In the genomic region with DNA sequence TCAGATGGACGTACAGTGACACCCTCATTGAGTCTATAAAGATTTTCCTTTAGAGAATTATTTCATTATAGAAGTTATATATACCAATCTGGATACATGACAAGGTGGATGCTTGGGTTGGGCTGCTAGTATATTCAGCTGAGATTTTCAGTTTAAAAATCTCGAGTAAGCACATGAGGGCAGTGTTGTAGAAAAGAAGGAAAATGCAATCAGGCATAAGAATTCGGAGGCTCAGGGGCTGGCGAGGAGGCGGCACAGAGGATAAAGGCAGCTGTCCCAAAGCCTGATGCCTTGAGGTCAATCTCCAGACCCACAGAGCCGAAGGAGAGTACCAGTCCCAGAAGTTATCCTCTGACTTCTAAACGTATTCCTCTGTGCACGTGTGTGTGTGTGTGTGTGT, we compare ENCODE assay signal across 18 mouse cellular contexts. TPM values are rescaled to one million over a fixed set of nuclear protein-coding genes. Genes with fewer than 3 reads are reported as not detected.
DNase-seq lines count a peak whose midpoint lies in the region; ATAC-seq and TF ChIP-seq lines count a peak whose summit lies in the region.
"Had no signal": no experiment of that assay in that cellular context is flagged by ENCODE, and none has a peak within 500 bp of the region (broad histone marks: within the 10 kb centered on the region; RNA-seq: fewer than 3 reads in every experiment).

No protein-coding gene starts in this region.

- no peaks in the 10 kb centered on the region for H3K36me3 ChIP-seq in hindbrain, postnatal 0 days (ENCODE audit: insufficient read depth, low read length)
- H3K36me3 ChIP-seq in hindbrain, embryonic 11.5 days (ENCODE audit: control insufficient read depth, insufficient read depth, low read length) = no peaks in the 10 kb centered on the region
- no peaks in the 10 kb centered on the region for H3K36me3 ChIP-seq in midbrain, embryonic 14.5 days (ENCODE audit: control insufficient read depth, insufficient read depth, low read length)
- no peaks in the 10 kb centered on the region for H3K36me3 ChIP-seq in midbrain, embryonic 13.5 days
- H3K36me3 ChIP-seq in liver, postnatal 0 days (replicated peaks; ENCODE audit: insufficient read depth, low read length) = no peaks in the 10 kb centered on the region
- H3K36me3 ChIP-seq: heart, embryonic 15.5 days; hindbrain, embryonic 15.5 days; intestine, embryonic 15.5 days; liver, embryonic 13.5 days; neural tube, embryonic 13.5 days had no signal

- no peak for ATAC-seq in hindbrain, postnatal 0 days
- ATAC-seq in hindbrain, embryonic 11.5 days (ENCODE audit: low FRiP score) = no peak
- no peak for ATAC-seq in midbrain, embryonic 14.5 days (ENCODE audit: low FRiP score, low TSS enrichment)
- no peak for ATAC-seq in midbrain, embryonic 13.5 days
- no peak for ATAC-seq in liver, postnatal 0 days
- ATAC-seq: intestine, embryonic 15.5 days had no signal

- H3K9me3 ChIP-seq in hindbrain, postnatal 0 days (ENCODE audit: low read length) = no peaks in the 10 kb centered on the region
- no peaks in the 10 kb centered on the region for H3K9me3 ChIP-seq in hindbrain, embryonic 11.5 days (ENCODE audit: control insufficient read depth, low read length)
- no peaks in the 10 kb centered on the region for H3K9me3 ChIP-seq in midbrain, embryonic 14.5 days (ENCODE audit: control insufficient read depth, low read length)
- no peaks in the 10 kb centered on the region for H3K9me3 ChIP-seq in midbrain, embryonic 13.5 days
- no peaks in the 10 kb centered on the region for H3K9me3 ChIP-seq in liver, postnatal 0 days (ENCODE audit: low read length)
- H3K9me3 ChIP-seq: heart, embryonic 15.5 days; hindbrain, embryonic 15.5 days; intestine, embryonic 15.5 days; liver, embryonic 13.5 days; neural tube, embryonic 13.5 days had no signal

- H3K4me1 ChIP-seq in hindbrain, postnatal 0 days (ENCODE audit: insufficient read depth, low read length) = no peaks in the 10 kb centered on the region
- H3K4me1 ChIP-seq in hindbrain, embryonic 11.5 days (replicated peaks; ENCODE audit: control insufficient read depth, insufficient read depth, low read length) = no peaks in the 10 kb centered on the region
- no peaks in the 10 kb centered on the region for H3K4me1 ChIP-seq in midbrain, embryonic 14.5 days (ENCODE audit: control insufficient read depth, insufficient read depth, low read length)
- no peaks in the 10 kb centered on the region for H3K4me1 ChIP-seq in midbrain, embryonic 13.5 days (replicated peaks)
- no peaks in the 10 kb centered on the region for H3K4me1 ChIP-seq in liver, postnatal 0 days (ENCODE audit: insufficient read depth)
- H3K4me1 ChIP-seq: heart, embryonic 15.5 days; hindbrain, embryonic 15.5 days; intestine, embryonic 15.5 days; liver, embryonic 13.5 days; neural tube, embryonic 13.5 days had no signal

- TF ChIP-seq EP300 in liver, postnatal 0 days (IDR thresholded peaks at IDR 0.05; ENCODE audit: low read depth) = no peak

- no peak overlapping the region for H3K9ac ChIP-seq in hindbrain, postnatal 0 days (replicated peaks; ENCODE audit: low read length)
- no peak overlapping the region for H3K9ac ChIP-seq in hindbrain, embryonic 11.5 days (ENCODE audit: low read depth, low read length)
- H3K9ac ChIP-seq in midbrain, embryonic 14.5 days (replicated peaks; ENCODE audit: low read length) = no peak overlapping the region
- H3K9ac ChIP-seq in midbrain, embryonic 13.5 days (replicated peaks) = no peak overlapping the region
- H3K9ac ChIP-seq in liver, postnatal 0 days (replicated peaks) = no peak overlapping the region
- H3K9ac ChIP-seq: heart, embryonic 15.5 days; hindbrain, embryonic 15.5 days; intestine, embryonic 15.5 days; liver, embryonic 13.5 days; neural tube, embryonic 13.5 days had no signal

- peak; percentile 36 for TF ChIP-seq CTCF in hindbrain, postnatal 0 days (IDR thresholded peaks at IDR 0.05; ENCODE audit: low read depth)
- TF ChIP-seq CTCF in liver, postnatal 0 days (IDR thresholded peaks at IDR 0.05; ENCODE audit: low read depth) = no peak

- no peak overlapping the region for H3K4me3 ChIP-seq in hindbrain, postnatal 0 days (ENCODE audit: low read length)
- H3K4me3 ChIP-seq in hindbrain, embryonic 11.5 days (ENCODE audit: low read depth, low read length) = no peak overlapping the region
- H3K4me3 ChIP-seq in midbrain, embryonic 14.5 days (replicated peaks; ENCODE audit: low read depth, low read length) = no peak overlapping the region
- no peak overlapping the region for H3K4me3 ChIP-seq in midbrain, embryonic 13.5 days (replicated peaks)
- no peak overlapping the region for H3K4me3 ChIP-seq in liver, postnatal 0 days (ENCODE audit: low read depth, low read length)
- H3K4me3 ChIP-seq: heart, embryonic 15.5 days; hindbrain, embryonic 15.5 days; intestine, embryonic 15.5 days; liver, embryonic 13.5 days; neural tube, embryonic 13.5 days had no signal

- 51% methylated on average over 8 of the region's 8 CpGs for WGBS in hindbrain, postnatal 0 days
- WGBS in hindbrain, embryonic 11.5 days = 66% methylated on average over 8 of the region's 8 CpGs
- WGBS in midbrain, embryonic 14.5 days = 63% methylated on average over 8 of the region's 8 CpGs
- WGBS in midbrain, embryonic 13.5 days = 56% methylated on average over 8 of the region's 8 CpGs
- WGBS in liver, postnatal 0 days (ENCODE audit: insufficient replicate concordance) = 72% methylated on average over 8 of the region's 8 CpGs

- no peak overlapping the region for H3K27ac ChIP-seq in hindbrain, postnatal 0 days
- no peak overlapping the region for H3K27ac ChIP-seq in hindbrain, embryonic 11.5 days (ENCODE audit: low read depth, low read length)
- no peak overlapping the region for H3K27ac ChIP-seq in midbrain, embryonic 14.5 days (replicated peaks; ENCODE audit: low read depth, low read length)
- H3K27ac ChIP-seq in midbrain, embryonic 13.5 days = no peak overlapping the region
- no peak overlapping the region for H3K27ac ChIP-seq in liver, postnatal 0 days (ENCODE audit: low read depth)
- H3K27ac ChIP-seq: heart, embryonic 15.5 days; hindbrain, embryonic 15.5 days; intestine, embryonic 15.5 days; liver, embryonic 13.5 days; neural tube, embryonic 13.5 days had no signal

- no peak overlapping the region for H3K4me2 ChIP-seq in hindbrain, postnatal 0 days (ENCODE audit: low read depth, low read length)
- H3K4me2 ChIP-seq in hindbrain, embryonic 11.5 days (replicated peaks; ENCODE audit: low read depth, low read length) = no peak overlapping the region
- H3K4me2 ChIP-seq in midbrain, embryonic 14.5 days (ENCODE audit: low read length) = no peak overlapping the region
- H3K4me2 ChIP-seq in midbrain, embryonic 13.5 days (replicated peaks) = no peak overlapping the region
- no peak overlapping the region for H3K4me2 ChIP-seq in liver, postnatal 0 days (ENCODE audit: low read depth, low read length)
- H3K4me2 ChIP-seq: heart, embryonic 15.5 days; hindbrain, embryonic 15.5 days; intestine, embryonic 15.5 days; liver, embryonic 13.5 days; neural tube, embryonic 13.5 days had no signal

- no peaks in the 10 kb centered on the region for H3K27me3 ChIP-seq in hindbrain, postnatal 0 days (ENCODE audit: insufficient read depth, low read length)
- H3K27me3 ChIP-seq in hindbrain, embryonic 11.5 days (ENCODE audit: control insufficient read depth, insufficient read depth, low read length) = no peaks in the 10 kb centered on the region
- H3K27me3 ChIP-seq in midbrain, embryonic 14.5 days (ENCODE audit: control insufficient read depth, insufficient read depth, low read length) = no peaks in the 10 kb centered on the region
- H3K27me3 ChIP-seq in midbrain, embryonic 13.5 days = no peaks in the 10 kb centered on the region
- H3K27me3 ChIP-seq in liver, postnatal 0 days (ENCODE audit: insufficient read depth, low read length) = no peaks in the 10 kb centered on the region
- H3K27me3 ChIP-seq: heart, embryonic 15.5 days; hindbrain, embryonic 15.5 days; intestine, embryonic 15.5 days; liver, embryonic 13.5 days; neural tube, embryonic 13.5 days had no signal

- DNase-seq in cerebellum, postnatal 14 days = peak; percentile 26 to 39
- DNase-seq in cerebellum, adult 11-12 months = no peak
- DNase-seq in hindbrain, postnatal 0 days (ENCODE audit: low spot score) = peak; percentile 38
- no peak for DNase-seq in hindbrain, embryonic 11.5 days (ENCODE audit: low spot score)
- DNase-seq in midbrain, embryonic 14.5 days = peak; percentile 30
- no peak for DNase-seq in liver, postnatal 0 days
- DNase-seq in yolk sac, embryonic 10.5 days (ENCODE audit: low spot score) = no peak
- DNase-seq: adrenal gland, postnatal 14 days; heart, postnatal 36 days; kidney, adult 8-10 months; kidney, postnatal 10 days; liver, embryonic 13.5 days; lung, postnatal 4 days had no signal

RNA-seq across cellular contexts. Expression of gene Gstcd, which starts 40.8 kb away (rescaled TPM):
- total RNA-seq in hindbrain, postnatal 0 days (2014; rRNA removed) = 7.4 and 8.6 TPM in 2 replicates
- 2.3 and 3.3 TPM in 2 replicates for polyA plus RNA-seq in hindbrain, postnatal 0 days (2015; fragmentation: Nextera tagmentation; extraction: Ambion mirVana)
- 9.2 and 12.7 TPM in 2 replicates for polyA plus RNA-seq in hindbrain, embryonic 11.5 days (2014; fragmentation: Nextera tagmentation; extraction: Ambion mirVana)
- polyA plus RNA-seq in midbrain, embryonic 14.5 days (2014; fragmentation: Nextera tagmentation; extraction: Ambion mirVana) = 4.9 and 6.0 TPM in 2 replicates
- polyA plus RNA-seq in midbrain, embryonic 13.5 days (2015; fragmentation: Nextera tagmentation; extraction: Ambion mirVana) = 5.2 and 5.6 TPM in 2 replicates
- 1.4 and 1.6 TPM in 2 replicates for polyA plus RNA-seq in liver, postnatal 0 days (2015; fragmentation: Nextera tagmentation; extraction: Ambion mirVana)

RNA-seq across cellular contexts. Expression of gene Ints12, which starts 41.0 kb away (rescaled TPM):
- total RNA-seq in hindbrain, postnatal 0 days (2014; rRNA removed) = 10.0 and 12.8 TPM in 2 replicates
- 9.6 and 10.2 TPM in 2 replicates for polyA plus RNA-seq in hindbrain, postnatal 0 days (2015; fragmentation: Nextera tagmentation; extraction: Ambion mirVana)
- 23.3 and 28.9 TPM in 2 replicates for polyA plus RNA-seq in hindbrain, embryonic 11.5 days (2014; fragmentation: Nextera tagmentation; extraction: Ambion mirVana)
- polyA plus RNA-seq in midbrain, embryonic 14.5 days (2014; fragmentation: Nextera tagmentation; extraction: Ambion mirVana) = 17.9 and 21.4 TPM in 2 replicates
- polyA plus RNA-seq in midbrain, embryonic 13.5 days (2015; fragmentation: Nextera tagmentation; extraction: Ambion mirVana) = 25.5 and 26.2 TPM in 2 replicates
- 7.9 and 9.0 TPM in 2 replicates for polyA plus RNA-seq in liver, postnatal 0 days (2015; fragmentation: Nextera tagmentation; extraction: Ambion mirVana)

Comparison
In these comparisons a context has a peak if more than half of its experiments do, and no peak if none do; other contexts are left out.
1. DNase-seq: peak in cerebellum, postnatal 14 days (2 of 2), hindbrain, postnatal 0 days (single experiment) and midbrain, embryonic 14.5 days (single experiment); none in cerebellum, adult 11-12 months (single experiment), hindbrain, embryonic 11.5 days (single experiment), liver, postnatal 0 days (single experiment) and yolk sac, embryonic 10.5 days (single experiment).